Mouse (Mus musculus) lung, postnatal 0 days (tissue): ENCODE results near the gene Impdh1.

ENCODE experiments used
- CTCF ChIP-seq: IDR thresholded peaks from 2 replicates; pipeline ENCODE4 v1.5.1; 2016; ENCODE audit warnings: antibody characterized with exemption, mild to moderate bottlenecking
- EP300 ChIP-seq: IDR thresholded peaks from 2 replicates; pipeline ENCODE4 v1.6.1; 2016; ENCODE audit warnings: antibody characterized with exemption, mild to moderate bottlenecking, control low read depth

DNA sequence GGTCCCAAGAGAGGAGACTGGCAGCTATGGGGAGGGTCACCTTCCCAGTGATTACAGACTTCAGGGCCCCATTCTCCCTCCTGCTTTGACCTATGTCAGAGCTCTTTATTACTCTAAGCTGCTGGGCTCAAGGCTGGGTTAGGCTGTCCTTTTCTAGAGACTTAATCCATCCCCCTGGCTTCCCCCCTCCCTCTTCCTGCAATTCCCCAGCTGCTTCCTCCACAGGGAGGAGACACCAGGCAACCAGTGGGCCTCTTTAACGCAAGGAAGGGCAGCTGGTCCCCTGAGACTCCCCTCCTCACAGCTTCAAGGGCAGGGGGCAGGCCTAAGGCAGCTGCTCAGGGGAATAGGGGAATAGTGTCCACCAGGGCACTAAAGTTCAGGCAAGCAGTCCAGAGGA is 1.9 kb downstream of the Impdh1 start:
- TF ChIP-seq CTCF (peak; percentile 36), EP300 (no peak)
